Mouse (Mus musculus) midbrain, embryonic 14.5 days (tissue): ENCODE measurements around the gene Serpina16. TPM values are rescaled to one million over a fixed set of nuclear protein-coding genes. Genes with fewer than 3 reads are reported as not detected.
"Not testable (repeated sequence)": the region's sequence is repeated elsewhere in the genome, so short reads cannot be mapped to it uniquely, and the experiment has no call there.

Experiments used
- ATAC-seq: fragments of 200-750 bp; cut with Nextera tagmentation; 2 replicates; pipeline ENCODE4 v1.8.0; 2017; ENCODE audit warnings: moderate number of reproducible peaks, moderate library complexity; ENCODE audit not compliant: low FRiP score, low TSS enrichment
- DNase-seq: peaks from one replicate; pipeline ENCODE4 v3.0.0-alpha.2; 2015
- H3K27ac ChIP-seq: fragments of 300-500 bp; sonication (generic); replicated peaks from 2 replicates; pipeline ENCODE4 v1.5.1; 2014; ENCODE audit warnings: mild to moderate bottlenecking, low read depth, low read length, moderate library complexity
- H3K27me3 ChIP-seq: fragments of 300-500 bp; sonication (generic); 2 replicates; pipeline ENCODE4 v1.6.1; 2014; ENCODE audit warnings: low read length, control low read depth, mixed read lengths; ENCODE audit not compliant: control insufficient read depth, insufficient read depth
- H3K36me3 ChIP-seq: fragments of 300-500 bp; sonication (generic); 2 replicates; pipeline ENCODE4 v1.6.1; 2014; ENCODE audit warnings: low read length, control low read depth; ENCODE audit not compliant: control insufficient read depth, insufficient read depth
- H3K4me1 ChIP-seq: fragments of 300-500 bp; sonication (generic); 2 replicates; pipeline ENCODE4 v1.6.1; 2014; ENCODE audit warnings: mild to moderate bottlenecking, antibody characterized with exemption, low read length, control low read depth; ENCODE audit not compliant: control insufficient read depth, insufficient read depth
- H3K4me2 ChIP-seq: fragments of 300-500 bp; sonication (generic); 2 replicates; pipeline ENCODE4 v1.6.1; 2014; ENCODE audit warnings: mild to moderate bottlenecking, low read length, moderate library complexity
- H3K4me3 ChIP-seq: fragments of 300-500 bp; sonication (generic); replicated peaks from 2 replicates; pipeline ENCODE4 v1.5.1; 2014; ENCODE audit warnings: low read depth, low read length
- H3K9ac ChIP-seq: fragments of 300-500 bp; sonication (generic); replicated peaks from 2 replicates; pipeline ENCODE4 v1.6.1; 2014; ENCODE audit warnings: mild to moderate bottlenecking, low read length, moderate library complexity
- H3K9me3 ChIP-seq: fragments of 300-500 bp; sonication (generic); 2 replicates; pipeline ENCODE4 v1.6.1; 2016; ENCODE audit warnings: low read length, control low read depth, mixed read lengths; ENCODE audit not compliant: control insufficient read depth
- WGBS: fragments of 180-500 bp; shearing (Covaris S2); extraction: QIAGEN DNeasy Blood & Tissue Kit; methylation state at CpG from one replicate; pipeline ENCODE4 v1.1.7; 2014; 5-methylcytosine and 5-hydroxymethylcytosine counted together
- polyA plus RNA-seq: library from polyadenylated mRNA; unstranded; fragments of >200 nt; fragmentation: Nextera tagmentation; extraction: Ambion mirVana; gene quantifications from 2 replicates; pipeline ENCODE4 v1.2.1, GENCODE M21; 2014

Serpina16 gene
- polyA plus RNA-seq, 1 experiment from 2014 or later = not detected

DNA sequence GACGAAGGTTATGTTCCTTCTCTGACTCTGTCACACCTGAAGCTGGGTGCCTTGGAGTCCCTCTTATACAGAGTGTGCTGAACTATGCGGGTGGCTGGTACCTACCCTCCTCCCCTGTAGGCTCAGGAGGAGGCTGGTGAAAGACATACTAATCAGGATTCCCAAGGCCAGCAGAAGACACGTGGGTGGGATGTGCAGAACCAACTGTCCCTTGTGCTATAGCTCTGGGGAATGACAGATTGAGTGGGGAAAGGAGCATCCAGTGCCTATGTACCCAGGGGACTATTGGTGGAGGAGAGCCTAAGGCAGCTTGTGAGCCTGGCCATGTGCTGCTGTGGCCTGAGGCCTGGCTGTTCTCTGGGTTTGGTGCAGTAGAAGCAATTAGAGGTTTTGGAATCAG lies 10.1 kb upstream of the Serpina16 start:
- DNase-seq = no peak
- no peaks in the 10 kb centered on the region for H3K4me1 ChIP-seq
- no peak overlapping the region for H3K4me2 ChIP-seq
- H3K27ac ChIP-seq = no peak overlapping the region
- no peaks in the 10 kb centered on the region for H3K9me3 ChIP-seq
- no peak overlapping the region for H3K9ac ChIP-seq
- no peaks in the 10 kb centered on the region for H3K27me3 ChIP-seq
- H3K4me3 ChIP-seq = no peak overlapping the region
- ATAC-seq = no peak
- WGBS = 79% methylated on average over 3 of the region's 3 CpGs
- no peaks in the 10 kb centered on the region for H3K36me3 ChIP-seq

DNA sequence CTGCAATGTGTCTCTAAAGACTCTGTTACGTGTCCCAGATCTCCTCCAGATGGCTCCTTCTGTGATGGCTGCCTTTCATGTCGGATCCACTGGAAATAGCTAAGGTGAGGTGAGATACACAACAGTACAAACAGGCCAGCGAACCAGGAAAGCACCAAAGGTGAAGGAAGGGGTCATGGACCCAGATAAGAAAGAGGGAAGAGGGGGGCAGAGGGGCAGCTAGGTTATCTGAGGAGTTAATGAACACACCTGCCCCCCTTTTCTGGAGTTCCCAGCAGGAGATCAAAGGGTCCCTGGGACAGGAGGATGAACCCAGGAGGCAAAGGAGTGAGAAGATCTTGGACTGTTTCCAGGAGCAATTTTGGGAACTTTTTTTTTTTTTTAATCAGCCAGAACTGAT lies 9.4 kb upstream of the Serpina16 start:
- Histone ChIP-seq H3K4me1 (no peaks in the 10 kb centered on the region), H3K27me3 (no peaks in the 10 kb centered on the region), H3K36me3 (no peaks in the 10 kb centered on the region), H3K4me3 (no peak overlapping the region), H3K27ac (no peak overlapping the region), H3K9me3 (no peaks in the 10 kb centered on the region), H3K9ac (no peak overlapping the region), H3K4me2 (no peak overlapping the region)
- 79% methylated on average over 3 of the region's 3 CpGs for WGBS
- no peak for ATAC-seq
- DNase-seq = no peak

GRCm38 (mm10) chr12:103683775-103684174 lies 7.8 kb upstream of the Serpina16 start:
- Histone ChIP-seq H3K9me3 (no peaks in the 10 kb centered on the region), H3K36me3 (no peaks in the 10 kb centered on the region), H3K27ac (no peak overlapping the region), H3K4me2 (no peak overlapping the region), H3K4me3 (no peak overlapping the region), H3K27me3 (no peaks in the 10 kb centered on the region), H3K4me1 (no peaks in the 10 kb centered on the region), H3K9ac (no peak overlapping the region)
- DNase-seq (no peak), ATAC-seq (no peak)
- 72% methylated on average over 4 of the region's 4 CpGs for WGBS

DNA sequence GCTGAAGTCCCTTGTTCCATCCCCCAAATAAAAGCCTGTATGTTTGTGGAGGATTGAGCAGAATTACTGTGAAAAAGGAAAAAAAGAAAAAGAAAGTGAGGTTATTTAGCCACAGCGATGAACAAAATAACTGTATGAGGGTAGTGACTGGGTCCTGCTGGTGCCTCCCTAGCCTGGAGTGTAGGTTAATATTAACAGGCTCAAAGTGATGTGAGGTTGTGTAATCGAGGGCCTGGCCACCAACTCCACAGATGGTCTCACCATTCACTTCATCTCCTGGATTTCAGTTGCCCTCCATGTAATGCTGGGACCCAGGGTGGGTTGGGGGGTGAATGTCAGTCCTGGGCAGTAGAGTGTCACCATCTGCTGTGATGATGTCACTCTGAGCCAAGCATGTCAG lies 5.8 kb upstream of the Serpina16 start:
- Histone ChIP-seq H3K4me2 (no peak overlapping the region), H3K27ac (no peak overlapping the region), H3K4me3 (no peak overlapping the region), H3K4me1 (no peaks in the 10 kb centered on the region), H3K9me3 (no peaks in the 10 kb centered on the region), H3K36me3 (no peaks in the 10 kb centered on the region), H3K9ac (no peak overlapping the region), H3K27me3 (no peaks in the 10 kb centered on the region)
- no peak for DNase-seq
- whole genome bisulfite sequencing = 86% methylated on average over 2 of the region's 2 CpGs
- no peak for ATAC-seq

GRCm38 (mm10) chr12:103681169-103681568 lies 5.2 kb upstream of the Serpina16 start:
- H3K36me3 ChIP-seq = no peaks in the 10 kb centered on the region
- 80% methylated on average over 2 of the region's 2 CpGs for WGBS

DNA sequence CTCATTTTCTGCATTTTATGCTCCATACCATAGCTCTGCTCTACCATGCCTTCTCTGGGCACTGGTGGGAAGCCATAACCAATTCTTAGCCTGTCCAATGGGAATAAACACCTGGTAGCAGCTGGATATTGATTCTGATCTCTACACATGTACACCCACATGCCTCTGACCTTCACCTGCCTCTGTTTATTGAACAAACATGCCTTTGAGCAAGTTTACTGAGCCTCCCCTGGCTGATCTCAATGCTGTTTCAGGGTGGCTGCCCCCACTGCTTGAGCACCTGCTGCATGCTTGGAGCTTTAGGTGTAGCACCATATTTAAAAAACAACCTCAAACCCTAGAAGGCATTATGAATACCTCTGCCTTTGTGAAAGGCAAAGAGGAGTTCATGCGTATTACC lies 3.9 kb upstream of the Serpina16 start:
- not testable (repeated sequence) for H3K4me3 ChIP-seq, H3K27me3 ChIP-seq, H3K9ac ChIP-seq, H3K36me3 ChIP-seq, H3K9me3 ChIP-seq, ATAC-seq, H3K4me2 ChIP-seq, H3K27ac ChIP-seq, DNase-seq, H3K4me1 ChIP-seq
- 100% methylated on average over 1 of the region's 1 CpGs for WGBS

More at GRCm38 (mm10) chr12:103681169-103681568, 5.2 kb upstream of the Serpina16 start:
- no peak overlapping the region for H3K9ac ChIP-seq
- ATAC-seq = no peak
- H3K27ac ChIP-seq = no peak overlapping the region
- H3K4me3 ChIP-seq = no peak overlapping the region
- no peaks in the 10 kb centered on the region for H3K27me3 ChIP-seq
- H3K9me3 ChIP-seq = no peaks in the 10 kb centered on the region
- H3K4me2 ChIP-seq = no peak overlapping the region
- no peak for DNase-seq
- no peaks in the 10 kb centered on the region for H3K4me1 ChIP-seq

GRCm38 (mm10) chr12:103673179-103673578 lies 2.8 kb downstream of the Serpina16 start:
- H3K4me1 ChIP-seq = no peaks in the 10 kb centered on the region
- H3K9me3 ChIP-seq = no peaks in the 10 kb centered on the region
- no peak overlapping the region for H3K4me2 ChIP-seq
- no peaks in the 10 kb centered on the region for H3K27me3 ChIP-seq
- ATAC-seq (no peak), DNase-seq (no peak)
- WGBS = 86% methylated on average over 2 of the region's 2 CpGs
- no peak overlapping the region for H3K27ac ChIP-seq
- H3K9ac ChIP-seq = no peak overlapping the region
- no peak overlapping the region for H3K4me3 ChIP-seq
- no peaks in the 10 kb centered on the region for H3K36me3 ChIP-seq

DNA sequence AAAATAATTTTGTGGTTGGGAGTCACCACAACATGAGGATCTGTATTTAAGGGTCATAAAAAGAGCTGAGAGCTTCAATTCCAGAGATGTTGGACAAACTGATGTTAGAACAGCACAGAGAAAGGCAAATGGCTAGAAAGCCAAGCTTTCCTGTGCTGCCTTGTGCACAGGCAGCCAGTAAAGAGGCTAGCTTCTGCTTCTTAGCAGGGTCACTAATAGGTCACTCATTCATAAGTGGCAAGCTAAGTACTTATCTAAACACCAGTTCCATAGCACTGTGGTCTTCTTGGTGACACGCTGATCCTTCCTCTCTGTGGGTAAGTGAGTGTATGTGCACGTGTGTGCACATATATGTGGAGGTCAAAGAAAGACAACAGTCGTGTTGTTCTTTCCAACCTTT lies 4.5 kb downstream of the Serpina16 start:
- H3K36me3 ChIP-seq = no peaks in the 10 kb centered on the region
- no peak overlapping the region for H3K9ac ChIP-seq
- no peak overlapping the region for H3K27ac ChIP-seq
- 0 out of 2 replicates have a peak, but pooled peaks cover 3% of the 10 kb centered on the region for H3K9me3 ChIP-seq
- 78% methylated on average over 3 of the region's 3 CpGs for WGBS
- DNase-seq (no peak), ATAC-seq (no peak)
- H3K4me3 ChIP-seq = no peak overlapping the region
- H3K4me1 ChIP-seq = no peaks in the 10 kb centered on the region
- no peak overlapping the region for H3K4me2 ChIP-seq
- no peaks in the 10 kb centered on the region for H3K27me3 ChIP-seq

- WGBS = 69% methylated on average over 2 of the region's 2 CpGs
- Histone ChIP-seq H3K27me3 (no peaks in the 10 kb centered on the region), H3K9ac (no peak overlapping the region), H3K4me3 (no peak overlapping the region), H3K4me1 (no peaks in the 10 kb centered on the region), H3K9me3 (0 out of 2 replicates have a peak, but pooled peaks cover 3% of the 10 kb centered on the region), H3K27ac (no peak overlapping the region), H3K36me3 (no peaks in the 10 kb centered on the region), H3K4me2 (no peak overlapping the region)
- DNase-seq = no peak
- ATAC-seq = no peak
Measured at GRCm38 (mm10) chr12:103670964-103671363, 5.0 kb downstream of the Serpina16 start.
